Mouse (Mus musculus): ENCODE results near the gene Idi1.
"Not testable (repeated sequence)": the region's sequence is repeated elsewhere in the genome, so short reads cannot be mapped to it uniquely, and the experiment has no call there.

The Idi1 gene

GRCm38 (mm10) chr13:8888603-8889002 lies 3.3 kb downstream of the Idi1 start:
- DNase-seq (ENCODE audit: low spot score): no peak

GRCm38 (mm10) chr13:8905986-8906385 lies 20.7 kb downstream of the Idi1 start:
- not testable (repeated sequence) for DNase-seq (ENCODE audit: low spot score)

- DNase-seq (ENCODE audit: low spot score): not testable (repeated sequence)
These were observed 28.6 kb downstream of the Idi1 start for GRCm38 (mm10) chr13:8913890-8914289.

- no peak for DNase-seq (ENCODE audit: low spot score)
These were observed 48.2 kb downstream of the Idi1 start for GRCm38 (mm10) chr13:8933499-8933898.

- DNase-seq (ENCODE audit: low spot score): not testable (repeated sequence)
These were observed 52.4 kb downstream of the Idi1 start for GRCm38 (mm10) chr13:8937611-8938140.

GRCm38 (mm10) chr13:8941110-8941509 lies 55.8 kb downstream of the Idi1 start:
- not testable (repeated sequence) for DNase-seq (ENCODE audit: low spot score)

GRCm38 (mm10) chr13:8941701-8942100 lies 56.4 kb downstream of the Idi1 start:
- not testable (repeated sequence) for DNase-seq (ENCODE audit: low spot score)
